Mouse (Mus musculus) frontal cortex, postnatal 36 days (tissue): Measurements from ENCODE around the gene Grid1.

ENCODE experiments used
- DNase-seq, 2 experiments: peaks; one replicate each; pipeline ENCODE4 v3.0.0; 2022; ENCODE audit warnings: low spot score in 2 of 2

The Grid1 gene

GRCm38 (mm10) chr14:34917111-34917510, 97.2 kb downstream of the Grid1 start:
- no peak for DNase-seq

GRCm38 (mm10) chr14:34919221-34919620, 99.3 kb downstream of the Grid1 start:
- no peak for DNase-seq

GRCm38 (mm10) chr14:34921265-34921664, 101.4 kb downstream of the Grid1 start:
- no peak for DNase-seq

- DNase-seq: no peak
These were observed 105.1 kb downstream of the Grid1 start for GRCm38 (mm10) chr14:34925021-34925420.

GRCm38 (mm10) chr14:34930040-34930719, 110.3 kb downstream of the Grid1 start:
- no peak for DNase-seq

GRCm38 (mm10) chr14:34933197-34933596, 113.3 kb downstream of the Grid1 start:
- DNase-seq: no peak

- DNase-seq: no peak
These were observed 116.4 kb downstream of the Grid1 start for GRCm38 (mm10) chr14:34936192-34936770.

- peak; percentile 45 to 63 for DNase-seq
These were observed 124.6 kb downstream of the Grid1 start for GRCm38 (mm10) chr14:34944390-34944979.

GRCm38 (mm10) chr14:34945471-34946313, 125.8 kb downstream of the Grid1 start:
- DNase-seq: no peak

- no peak for DNase-seq
These were observed 126.3 kb downstream of the Grid1 start for GRCm38 (mm10) chr14:34946314-34946583.

- no peak for DNase-seq
These were observed 128.3 kb downstream of the Grid1 start for GRCm38 (mm10) chr14:34948249-34948648.

- DNase-seq: no peak
These were observed 132.4 kb downstream of the Grid1 start for GRCm38 (mm10) chr14:34952311-34952710.

- DNase-seq: no peak
These were observed 133.7 kb downstream of the Grid1 start for GRCm38 (mm10) chr14:34953566-34953965.

GRCm38 (mm10) chr14:34955689-34956088, 135.8 kb downstream of the Grid1 start:
- no peak for DNase-seq

- peak; percentile 73 to 74 for DNase-seq
These were observed 140.3 kb downstream of the Grid1 start for GRCm38 (mm10) chr14:34960227-34960626.

GRCm38 (mm10) chr14:34963616-34964168, 143.8 kb downstream of the Grid1 start:
- no peak for DNase-seq

GRCm38 (mm10) chr14:34969102-34969819, 149.4 kb downstream of the Grid1 start:
- no peak for DNase-seq

- DNase-seq: peak; percentile 30 to 39
These were observed 153.0 kb downstream of the Grid1 start for GRCm38 (mm10) chr14:34972930-34973329.

GRCm38 (mm10) chr14:34980756-34981155, 160.8 kb downstream of the Grid1 start:
- no peak for DNase-seq

- DNase-seq: no peak
These were observed 169.2 kb downstream of the Grid1 start for GRCm38 (mm10) chr14:34989131-34989530.

- no peak for DNase-seq
These were observed 186.8 kb downstream of the Grid1 start for GRCm38 (mm10) chr14:35006736-35007135.

GRCm38 (mm10) chr14:35008674-35009073, 188.8 kb downstream of the Grid1 start:
- DNase-seq: no peak
